Mouse (Mus musculus) megakaryocyte, adult 5-6 weeks (primary cell): Measurements from ENCODE around the gene Gm7247. TPM values are rescaled to one million over a fixed set of nuclear protein-coding genes. Genes with fewer than 3 reads are reported as not detected.
"Not testable (repeated sequence)": the region's sequence is repeated elsewhere in the genome, so short reads cannot be mapped to it uniquely, and the experiment has no call there.

ENCODE experiments used
- ATAC-seq: 2 replicates; pipeline ENCODE4 v1.8.0; 2016; ENCODE audit warnings: mild to moderate bottlenecking, inconsistent platforms; ENCODE audit not compliant: poor library complexity, severe bottlenecking
- total RNA-seq, 2 experiments: library from RNA; stranded (forward) in 1 of 2; stranded (reverse) in 1 of 2; fragments of 153-499, 151-499 nt in 1 of 2; fragments of 221-1000, 200-1000 nt in 1 of 2; gene quantifications; 2 replicates each; pipeline versions ENCODE4 v1.2.3 to v1.2.4; 2015 to 2017

Gene Gm7247
- total RNA-seq, 2 experiments from 2014 or later = not detected

- no peak for ATAC-seq
Observed at GRCm38 (mm10) chr14:51486111-51486510, 124.6 kb downstream of the Gm7247 start.

- ATAC-seq = no peak
Observed at GRCm38 (mm10) chr14:51495781-51496180, 134.2 kb downstream of the Gm7247 start.

DNA sequence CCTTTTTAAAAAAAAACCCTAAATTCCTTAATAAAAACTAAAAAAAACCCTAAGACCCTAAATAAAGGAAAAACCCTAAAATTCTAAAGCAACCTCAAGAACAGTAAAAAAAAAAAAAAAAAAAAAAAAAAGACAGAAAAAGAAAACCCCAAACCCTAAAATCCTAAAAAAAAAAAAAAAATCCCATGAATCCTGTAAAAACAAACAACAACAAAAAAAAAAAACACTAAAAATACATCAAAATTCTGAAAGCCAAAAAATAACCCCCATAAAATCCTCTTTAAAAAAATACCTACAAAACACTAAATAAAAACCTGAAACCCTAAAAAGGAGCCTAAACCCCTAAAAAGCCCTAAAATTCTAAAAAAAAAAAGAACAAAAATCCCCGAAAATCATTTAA is 135.4 kb downstream of the Gm7247 start:
- ATAC-seq = no peak

DNA sequence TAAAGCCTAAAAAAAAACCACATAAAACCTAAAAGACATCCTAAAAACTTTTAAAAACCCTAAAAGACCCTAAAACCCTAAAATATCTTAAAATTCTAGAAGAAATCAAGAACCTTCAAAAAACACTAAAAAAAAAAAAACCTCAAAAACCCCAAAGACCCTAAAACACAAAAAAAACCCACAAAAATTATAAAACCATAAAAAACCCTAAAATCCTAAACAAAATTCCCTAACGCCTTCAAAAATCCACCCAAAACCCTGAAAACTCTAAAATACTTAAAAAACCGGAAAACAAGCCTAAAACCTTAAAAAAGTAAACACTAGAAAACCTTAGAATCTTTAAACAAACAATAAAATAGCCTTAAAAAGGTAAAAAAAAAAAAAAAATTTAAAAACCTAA is 136.4 kb downstream of the Gm7247 start:
- no peak for ATAC-seq

DNA sequence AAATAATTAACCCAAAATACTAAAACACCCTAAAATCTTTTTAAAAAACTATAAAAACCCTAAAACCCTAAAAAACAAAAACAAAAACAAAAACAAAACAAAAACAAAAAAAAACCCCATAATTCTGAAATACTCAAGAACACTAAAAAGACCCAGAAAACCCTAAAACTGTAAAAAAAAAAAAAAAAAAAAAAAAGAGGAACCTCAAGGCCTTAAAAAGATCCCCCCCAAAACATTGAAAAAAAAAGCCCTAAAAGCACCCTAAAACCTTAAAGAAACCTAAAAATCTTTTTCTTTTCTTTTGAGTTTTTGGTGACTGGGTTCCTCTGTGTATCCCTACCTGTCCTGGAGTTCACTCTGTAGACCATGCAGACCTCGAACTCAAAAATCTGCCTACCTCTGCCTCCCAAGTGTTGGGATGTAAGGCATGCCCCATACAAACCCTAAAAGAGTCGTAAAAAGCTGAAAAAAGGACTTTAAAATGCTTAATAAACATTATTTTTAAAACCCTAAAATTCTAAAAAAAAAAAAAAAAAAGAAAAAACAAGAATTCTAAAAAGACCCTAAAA is 138.2 kb downstream of the Gm7247 start:
- ATAC-seq = no peak

DNA sequence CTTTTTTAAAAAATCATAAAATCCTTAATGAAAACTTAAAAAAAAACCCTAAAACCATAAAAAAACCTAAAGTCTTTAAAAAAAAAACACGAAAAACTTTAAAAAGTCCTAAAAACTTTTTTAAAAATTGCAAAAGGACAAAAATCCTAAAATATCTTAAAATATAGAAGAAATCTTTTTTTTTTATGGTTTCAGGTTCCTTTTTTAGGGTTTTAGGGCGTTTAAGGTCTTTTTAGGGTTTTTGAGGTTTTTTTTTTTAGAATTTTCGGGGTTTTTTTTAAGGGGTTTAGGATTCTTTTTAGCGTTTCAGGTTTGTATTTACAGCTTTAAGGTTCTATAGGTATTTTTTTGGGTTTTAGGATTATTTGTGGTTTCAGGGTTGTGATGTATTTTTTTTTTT is 138.9 kb downstream of the Gm7247 start:
- no peak for ATAC-seq

GRCm38 (mm10) chr14:51507416-51507815 is 145.9 kb downstream of the Gm7247 start:
- no peak for ATAC-seq

DNA sequence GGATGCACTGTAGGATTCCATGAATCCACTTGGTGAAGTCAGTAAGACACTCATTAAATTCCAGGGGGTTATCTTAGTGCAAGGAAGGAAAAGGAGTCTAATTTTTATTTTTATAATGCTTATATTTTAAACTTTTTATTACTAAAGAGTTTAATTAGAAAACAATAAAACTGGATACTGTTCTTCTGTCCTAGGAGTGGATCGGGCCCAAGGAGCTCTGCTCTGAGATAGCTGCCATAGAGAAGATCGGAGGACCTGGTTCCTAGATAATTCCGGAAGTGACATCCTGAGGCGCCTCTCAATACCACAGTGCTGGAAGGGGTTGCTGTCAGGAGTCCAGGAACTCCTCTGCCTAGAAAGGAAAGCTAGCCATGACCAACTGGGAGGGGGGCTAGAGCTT is 190.9 kb downstream of the Gm7247 start, which contains the start of gene Gm5622:
Gm5622 (plus strand) TSS at position 301 of the 400 bp plus-strand sequence.
- ATAC-seq = no peak

DNA sequence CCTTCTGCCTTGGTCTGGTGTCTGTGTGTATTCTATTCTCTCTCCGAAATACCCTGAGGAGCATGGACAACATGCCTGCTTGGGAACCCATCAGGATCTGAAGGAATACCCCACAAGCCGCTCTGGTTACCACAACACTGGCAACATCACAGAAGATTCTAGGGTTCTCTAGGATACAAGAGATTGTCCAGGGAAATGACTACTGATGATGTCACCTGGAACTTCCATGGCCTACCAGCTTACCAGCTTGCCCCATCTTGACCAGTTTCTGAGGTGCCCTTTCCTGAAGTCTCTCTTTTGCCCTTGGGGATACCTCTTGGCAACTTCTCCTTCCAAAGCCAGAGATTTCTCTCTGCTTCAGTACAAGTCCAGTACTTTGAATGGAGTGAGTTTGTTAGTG is 212.4 kb downstream of the Gm7247 start, which contains the start of gene Gm17175:
Gm17175 (minus strand) TSS at position 101 of the 400 bp plus-strand sequence.
- not testable (repeated sequence) for ATAC-seq

GRCm38 (mm10) chr14:51592039-51592438 is 230.5 kb downstream of the Gm7247 start, which contains the start of gene Gm17174:
Gm17174 (minus strand) TSS chr14:51592139.
- not testable (repeated sequence) for ATAC-seq

DNA sequence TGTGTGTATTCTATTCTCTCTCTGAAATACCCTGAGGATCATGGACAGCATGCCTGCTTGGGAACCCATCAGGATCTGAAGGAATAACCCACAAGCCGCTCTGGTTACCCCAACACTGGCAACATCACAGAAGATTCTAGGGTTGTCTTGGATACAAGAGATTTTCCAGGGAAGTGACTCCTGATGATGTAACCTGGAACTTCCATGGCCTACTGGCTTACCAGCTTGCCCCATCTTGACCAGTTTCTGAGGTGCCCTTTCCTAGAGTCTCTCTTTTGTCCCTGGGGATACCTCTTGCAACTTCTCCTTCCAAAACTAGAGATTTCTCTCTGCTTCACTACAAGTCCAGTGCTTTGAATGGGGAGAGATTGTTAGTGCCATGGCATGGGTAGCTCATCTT is 249.7 kb downstream of the Gm7247 start, which contains the start of gene Gm17078:
Gm17078 (minus strand) TSS at position 101 of the 400 bp plus-strand sequence.
- no peak for ATAC-seq

Other genes with a start within 250 kb of the Gm7247 start
- gene Eddm3b, start 247.3 kb upstream of the Gm7247 start, total RNA-seq (2015) = not detected in 2 replicates
- not detected in 2 replicates for gene Eddm3b, start 247.3 kb upstream of the Gm7247 start, total RNA-seq (2017)
- 288 and 294 TPM in 2 replicates for gene Rnase6, start 237.8 kb upstream of the Gm7247 start, total RNA-seq (2015)
- 303 and 351 TPM in 2 replicates for gene Rnase6, start 237.8 kb upstream of the Gm7247 start, total RNA-seq (2017)
- not detected in 2 replicates for gene Rnase1, start 215.0 kb upstream of the Gm7247 start, total RNA-seq (2015)
- gene Rnase1, start 215.0 kb upstream of the Gm7247 start, total RNA-seq (2017) = not detected in 2 replicates
- gene Rnase2b, start 199.5 kb upstream of the Gm7247 start, total RNA-seq (2015) = 7.5 and 8.9 TPM in 2 replicates
- gene Rnase2b, start 199.5 kb upstream of the Gm7247 start, total RNA-seq (2017) = 0.92 and 4.3 TPM in 2 replicates
- not detected in 2 replicates for gene Ang2, start 162.6 kb upstream of the Gm7247 start, total RNA-seq (2015)
- not detected in 2 replicates for gene Ang2, start 162.6 kb upstream of the Gm7247 start, total RNA-seq (2017)
- not detected in 2 replicates for gene Ear14, start 158.4 kb upstream of the Gm7247 start, total RNA-seq (2015)
- gene Ear14, start 158.4 kb upstream of the Gm7247 start, total RNA-seq (2017) = not detected in 2 replicates
- 5.9 and 6.8 TPM in 2 replicates for gene Rnase2a, start 105.6 kb upstream of the Gm7247 start, total RNA-seq (2015)
- gene Rnase2a, start 105.6 kb upstream of the Gm7247 start, total RNA-seq (2017) = 5.3 and 9.2 TPM in 2 replicates
- gene Vmn2r88, start 49.1 kb downstream of the Gm7247 start, total RNA-seq (2015) = not detected in 2 replicates
- not detected in 2 replicates for gene Vmn2r88, start 49.1 kb downstream of the Gm7247 start, total RNA-seq (2017)
- not detected in 2 replicates for gene Vmn2r89, start 90.1 kb downstream of the Gm7247 start, total RNA-seq (2015)
- gene Vmn2r89, start 90.1 kb downstream of the Gm7247 start, total RNA-seq (2017) = not detected in 2 replicates
- gene Gm5622, start 191.0 kb downstream of the Gm7247 start, total RNA-seq (2015) = not detected in 2 replicates
- gene Gm5622, start 191.0 kb downstream of the Gm7247 start, total RNA-seq (2017) = not detected in 2 replicates
- gene Gm17175, start 212.3 kb downstream of the Gm7247 start, total RNA-seq (2015) = not detected in 2 replicates
- not detected in 2 replicates for gene Gm17175, start 212.3 kb downstream of the Gm7247 start, total RNA-seq (2017)
- gene Gm17174, start 230.4 kb downstream of the Gm7247 start, total RNA-seq (2015) = not detected in 2 replicates
- not detected in 2 replicates for gene Gm17174, start 230.4 kb downstream of the Gm7247 start, total RNA-seq (2017)
- not detected in 2 replicates for gene Gm17078, start 249.6 kb downstream of the Gm7247 start, total RNA-seq (2015)
- not detected in 2 replicates for gene Gm17078, start 249.6 kb downstream of the Gm7247 start, total RNA-seq (2017)